Comparison of ENCODE assay signal across 19 mouse cellular contexts in genomic region chr1:90875371-90875770, GRCm38 (mm10). TPM values are rescaled to one million over a fixed set of nuclear protein-coding genes. Genes with fewer than 3 reads are reported as not detected.
DNase-seq lines count a peak whose midpoint lies in the region.
"Had no signal": no experiment of that assay in that cellular context is flagged by ENCODE, and none has a peak within 500 bp of the region (broad histone marks: within the 10 kb centered on the region; RNA-seq: fewer than 3 reads in every experiment).

No protein-coding gene starts in this region.

- intact Hi-C loops in heart, postnatal 10 days (cut with DNase I): no loop called here

- peak; percentile 28 for DNase-seq in adrenal gland, postnatal 10 days
- DNase-seq in adrenal gland, adult 18-20 months (ENCODE audit: low spot score in 2 of 2): no peak
- peak; percentile 65 for DNase-seq in heart, adult 11 months
- no peak for DNase-seq in heart, postnatal 10 days
- peak; percentile 90 for DNase-seq in adipocyte (ENCODE audit: low spot score)
- DNase-seq in ovary, postnatal 14 days (ENCODE audit: low spot score): no peak
- DNase-seq: B cell, adult 2 months; cerebellum, adult 11 months; cerebellum, adult 2 months; cerebellum, adult 9-11 months; cerebellum, postnatal 25 days; gastrocnemius, postnatal 14 days; heart, adult 18-20 months; heart, postnatal 14 days; heart, postnatal 4 days; kidney, adult 18-20 months had no signal

RNA-seq across cellular contexts. Expression of gene Col6a3, which starts 31.6 kb away (rescaled TPM):
- total RNA-seq in adrenal gland, postnatal 10 days (2021): 100 to 1,000 TPM; 124 to 127 TPM
- total RNA-seq in adrenal gland, adult 18-20 months (2021): 10 to 100 TPM; 13.6 to 21.0 TPM
- 100 to 1,000 TPM; 107 to 132 TPM for total RNA-seq in heart, postnatal 10 days (2021)
- total RNA-seq: common myeloid progenitor, adult 5-6 weeks had no signal

RNA-seq across cellular contexts. Expression of gene Mlph, which starts 39.5 kb away (rescaled TPM):
- 1 to 10 TPM; 1.6 to 1.9 TPM for total RNA-seq in adrenal gland, postnatal 10 days (2021)
- 1 to 10 TPM; 3.9 to 4.9 TPM for total RNA-seq in adrenal gland, adult 18-20 months (2021)
- under 1 TPM; 0.45 to 0.86 TPM for total RNA-seq in heart, postnatal 10 days (2021)
- total RNA-seq: CH12.LX, G1E had no signal

Comparison
In these comparisons a context has a peak if more than half of its experiments do, and no peak if none do; other contexts are left out.
1. DNase-seq: peak in adrenal gland, postnatal 10 days (single experiment), heart, adult 11 months (single experiment) and adipocyte (single experiment); none in adrenal gland, adult 18-20 months (0 of 2), heart, postnatal 10 days (0 of 2) and ovary, postnatal 14 days (single experiment).
2. RNA of gene Col6a3, which starts 31.6 kb away (total RNA-seq): 107 to 132 TPM in heart, postnatal 10 days and 124 to 127 TPM in adrenal gland, postnatal 10 days; 13.6 to 21.0 TPM in adrenal gland, adult 18-20 months; every median in the first group is over 4 times any median in the second.